Mouse (Mus musculus): ENCODE data around the gene Eci1.
"Not testable (repeated sequence)": the region's sequence is repeated elsewhere in the genome, so short reads cannot be mapped to it uniquely, and the experiment has no call there.

Gene Eci1

GRCm38 (mm10) chr17:24426471-24427169 is at the start of gene Eci1:
Eci1 (plus strand) TSS chr17:24426641.
- peak; percentile 95 for DNase-seq

- DNase-seq, result no peak
These were observed 47.9 kb upstream of the Eci1 start for GRCm38 (mm10) chr17:24378496-24378895.

GRCm38 (mm10) chr17:24383789-24384188 is 42.7 kb upstream of the Eci1 start:
- no peak for DNase-seq

- no peak for DNase-seq
These were observed 37.7 kb upstream of the Eci1 start for GRCm38 (mm10) chr17:24388711-24389110.

- DNase-seq, result peak; percentile 52
These were observed 36.6 kb upstream of the Eci1 start for GRCm38 (mm10) chr17:24389865-24390264.

GRCm38 (mm10) chr17:24391149-24391548 is 35.3 kb upstream of the Eci1 start:
- DNase-seq, result no peak

GRCm38 (mm10) chr17:24393527-24393926 is 32.9 kb upstream of the Eci1 start:
- DNase-seq, result no peak

GRCm38 (mm10) chr17:24394456-24394855 is 32.0 kb upstream of the Eci1 start:
- no peak for DNase-seq

GRCm38 (mm10) chr17:24402371-24402770 is 24.1 kb upstream of the Eci1 start:
- DNase-seq, result peak; percentile 39

GRCm38 (mm10) chr17:24407116-24407803 is 19.2 kb upstream of the Eci1 start:
- DNase-seq, result no peak

GRCm38 (mm10) chr17:24413557-24414211 is 12.8 kb upstream of the Eci1 start:
- DNase-seq, result no peak

GRCm38 (mm10) chr17:24414230-24414976 is 12.0 kb upstream of the Eci1 start, which contains the start of gene Rnps1:
Rnps1 (plus strand) TSS chr17:24414565.
- peak; percentile 94 for DNase-seq

GRCm38 (mm10) chr17:24415011-24415410 is 11.4 kb upstream of the Eci1 start:
- DNase-seq, result no peak

GRCm38 (mm10) chr17:24416051-24416652 is 10.3 kb upstream of the Eci1 start:
- no peak for DNase-seq

GRCm38 (mm10) chr17:24423114-24423513 is 3.3 kb upstream of the Eci1 start:
- no peak for DNase-seq

- no peak for DNase-seq
These were observed 2.0 kb upstream of the Eci1 start for GRCm38 (mm10) chr17:24424489-24424888.

- not testable (repeated sequence) for DNase-seq
These were observed 1.1 kb upstream of the Eci1 start for GRCm38 (mm10) chr17:24425326-24425725.

GRCm38 (mm10) chr17:24425905-24426304 is 536 bp upstream of the Eci1 start:
- no peak for DNase-seq

GRCm38 (mm10) chr17:24427170-24427557 is 723 bp downstream of the Eci1 start:
- DNase-seq, result no peak

GRCm38 (mm10) chr17:24429201-24429983 is 3.0 kb downstream of the Eci1 start:
- no peak for DNase-seq

- DNase-seq, result no peak
These were observed 10.6 kb downstream of the Eci1 start for GRCm38 (mm10) chr17:24437016-24437415.

GRCm38 (mm10) chr17:24440377-24440776 is 13.9 kb downstream of the Eci1 start:
- DNase-seq, result no peak

All from layer of hippocampus, adult 9-11 months (tissue).